Mouse (Mus musculus) heart, embryonic 10.5 days (tissue): ENCODE measurements at regions not wholly inside any gene's neighbourhood (a gene's known extent, or its start where the extent isn't known, plus 50 kb on each side); places are given as distances from the start of the nearest gene placed in this dataset.
A peak's percentile ranks its signal among the peaks of the same experiment; 100 is the strongest.

ENCODE experiments used
- DNase-seq: peaks from one replicate; pipeline ENCODE4 v3.0.0-alpha.2; 2017; ENCODE audit warnings: low spot score
- H3K27ac ChIP-seq: fragments of 300-500 bp; sonication (generic); 2 replicates; pipeline ENCODE4 v1.5.1; 2016; ENCODE audit warnings: mild to moderate bottlenecking
- H3K27me3 ChIP-seq: fragments of 300-500 bp; sonication (generic); 2 replicates; pipeline ENCODE4 v1.6.1; 2016; ENCODE audit warnings: mild to moderate bottlenecking; ENCODE audit not compliant: poor library complexity, insufficient read depth, severe bottlenecking
- H3K36me3 ChIP-seq: fragments of 300-500 bp; sonication (generic); 2 replicates; pipeline ENCODE4 v1.6.1; 2016; ENCODE audit warnings: mild to moderate bottlenecking, moderate library complexity
- H3K4me1 ChIP-seq: fragments of 300-500 bp; sonication (generic); 2 replicates; pipeline ENCODE4 v1.6.1; 2016; ENCODE audit warnings: mild to moderate bottlenecking
- H3K4me3 ChIP-seq: fragments of 300-500 bp; sonication (generic); 2 replicates; pipeline ENCODE4 v1.5.1; 2016; ENCODE audit warnings: mild to moderate bottlenecking, moderate library complexity
- H3K9me3 ChIP-seq: fragments of 300-500 bp; sonication (generic); 2 replicates; pipeline ENCODE4 v1.6.1; 2016; ENCODE audit warnings: mild to moderate bottlenecking, moderate library complexity
- WGBS: fragments of 180-500 bp; shearing (Covaris S2); methylation state at CpG from one replicate; pipeline ENCODE4 v1.1.7; 2016; 5-methylcytosine and 5-hydroxymethylcytosine counted together

DNA sequence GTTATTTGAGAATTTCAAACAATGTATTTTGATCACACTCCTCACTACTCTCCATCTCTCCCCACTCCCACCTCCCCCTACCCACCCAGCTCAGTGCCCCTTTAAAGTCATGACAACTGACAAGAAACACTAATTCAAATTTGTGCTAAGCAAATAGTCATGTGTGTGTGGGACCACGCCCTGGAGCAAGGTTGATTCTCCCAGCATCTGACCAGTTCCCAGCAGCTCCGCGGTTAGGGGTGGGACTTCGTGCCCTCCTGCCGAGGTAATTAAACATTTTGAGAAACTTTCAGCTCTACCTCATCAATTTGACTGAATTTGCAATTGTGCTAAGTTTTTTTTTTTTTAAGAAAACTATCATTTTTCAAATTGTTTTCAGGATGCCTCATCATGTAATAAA is 74.5 kb downstream of the Gpr6 start:
- H3K4me3 ChIP-seq: no peak overlapping the region
- WGBS: 61% methylated on average over 5 of the region's 5 CpGs
- no peaks in the 10 kb centered on the region for H3K36me3 ChIP-seq
- no peaks in the 10 kb centered on the region for H3K27me3 ChIP-seq
- H3K27ac ChIP-seq: no peak overlapping the region
- peak; percentile 48 for DNase-seq
- H3K9me3 ChIP-seq: no peaks in the 10 kb centered on the region
- H3K4me1 ChIP-seq: no peaks in the 10 kb centered on the region
